Mouse (Mus musculus) cerebellum, adult 11 months (tissue): ENCODE measurements around the gene Anxa4.

ENCODE experiments used
- DNase-seq: peaks from one replicate; pipeline ENCODE4 v3.0.0; 2022

Anxa4 gene

DNA sequence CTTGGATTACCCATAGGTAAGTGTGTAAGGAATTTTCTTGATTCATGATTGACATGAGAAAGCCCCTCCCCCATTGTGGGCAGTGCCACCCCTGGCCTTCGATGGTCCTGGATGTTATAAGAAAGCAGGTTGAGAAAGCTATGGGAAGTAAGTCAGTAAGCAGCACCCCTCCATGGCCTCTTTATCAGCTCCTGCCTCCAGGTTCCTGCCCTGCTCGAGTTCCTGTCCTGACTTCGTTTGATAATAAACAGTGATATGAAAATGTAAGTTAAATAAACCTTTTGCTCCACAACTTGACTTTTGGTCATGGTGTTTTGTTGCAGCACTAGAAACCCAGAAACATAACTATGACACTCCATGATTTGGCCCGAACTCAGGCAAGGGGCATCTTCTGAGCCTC lies 43.6 kb downstream of the Anxa4 start:
- no peak for DNase-seq

DNA sequence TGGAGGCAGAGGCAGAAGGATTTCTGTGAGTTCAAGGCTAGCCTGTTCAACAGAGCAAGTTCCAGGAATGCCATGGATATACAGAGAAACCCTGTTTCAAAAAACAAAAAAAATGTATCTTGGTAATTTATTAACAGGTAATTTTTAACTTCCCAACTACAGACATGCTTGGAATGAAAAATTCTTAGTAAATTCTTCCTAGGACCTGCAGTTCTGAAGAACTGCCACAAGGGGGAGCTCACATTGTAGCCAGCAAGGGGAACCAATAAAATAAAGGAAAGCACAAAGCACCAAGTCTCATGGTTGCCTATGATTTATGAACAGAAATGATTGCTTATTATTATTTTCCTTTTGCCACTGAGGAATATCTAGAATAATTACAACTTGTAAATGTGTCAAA lies 46.2 kb downstream of the Anxa4 start:
- DNase-seq, result peak; percentile 40

DNA sequence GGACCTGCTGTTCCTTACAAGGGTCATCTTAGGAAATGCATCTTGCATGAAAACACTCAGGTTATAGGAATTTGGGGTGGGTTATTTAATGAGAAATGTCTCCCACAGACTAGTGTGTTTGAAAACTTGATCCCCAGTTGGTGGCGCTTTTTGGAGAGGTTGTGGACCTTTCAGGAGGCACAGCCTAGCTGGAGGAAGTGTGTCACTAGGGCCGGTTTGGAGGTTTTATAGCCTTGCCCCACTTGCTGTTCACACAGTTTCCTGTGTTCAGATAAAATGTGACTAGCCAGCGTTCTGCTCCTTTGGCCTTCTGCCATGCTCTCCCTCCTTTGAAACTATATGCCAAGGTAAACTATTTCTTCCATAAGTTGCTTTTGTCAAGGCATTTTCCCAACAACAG lies 52.7 kb downstream of the Anxa4 start:
- no peak for DNase-seq

DNA sequence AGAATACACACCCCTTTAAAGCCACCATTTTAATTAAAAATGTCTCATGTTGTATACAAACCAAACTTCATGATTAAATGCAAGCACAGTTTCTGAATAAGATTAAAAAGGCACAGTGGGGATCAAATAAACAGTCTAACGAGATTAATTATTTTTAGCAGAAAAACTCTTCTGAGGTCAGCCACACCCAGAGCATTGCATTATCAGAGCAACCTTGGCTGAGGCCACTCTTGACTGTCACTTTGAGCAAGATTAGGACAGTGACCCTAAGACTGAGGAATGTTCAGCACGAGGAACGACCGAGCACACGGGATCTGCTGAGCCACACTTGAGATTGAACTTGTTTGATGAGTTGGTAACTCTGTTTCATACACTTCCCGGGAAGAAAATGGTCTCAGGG lies 56.6 kb downstream of the Anxa4 start:
- DNase-seq, result no peak

DNA sequence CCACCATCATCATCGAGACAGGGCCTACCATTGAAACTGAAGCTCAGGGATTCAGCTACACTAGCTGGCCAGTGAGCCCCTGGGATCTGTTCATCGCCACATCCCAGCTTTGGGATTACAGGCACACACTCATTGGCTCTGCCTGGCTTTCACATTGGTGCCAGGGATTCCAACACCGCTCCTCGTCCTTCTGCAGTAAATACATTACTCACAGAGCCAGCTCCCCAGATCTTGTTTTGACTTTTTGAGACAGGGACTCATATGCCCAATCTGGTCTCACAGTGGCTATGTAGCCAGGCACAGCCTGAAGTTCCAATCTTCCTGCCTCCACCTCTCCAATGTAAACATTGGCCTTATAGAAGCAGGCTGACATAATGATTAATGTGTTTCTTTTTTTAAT lies 57.1 kb downstream of the Anxa4 start:
- no peak for DNase-seq

DNA sequence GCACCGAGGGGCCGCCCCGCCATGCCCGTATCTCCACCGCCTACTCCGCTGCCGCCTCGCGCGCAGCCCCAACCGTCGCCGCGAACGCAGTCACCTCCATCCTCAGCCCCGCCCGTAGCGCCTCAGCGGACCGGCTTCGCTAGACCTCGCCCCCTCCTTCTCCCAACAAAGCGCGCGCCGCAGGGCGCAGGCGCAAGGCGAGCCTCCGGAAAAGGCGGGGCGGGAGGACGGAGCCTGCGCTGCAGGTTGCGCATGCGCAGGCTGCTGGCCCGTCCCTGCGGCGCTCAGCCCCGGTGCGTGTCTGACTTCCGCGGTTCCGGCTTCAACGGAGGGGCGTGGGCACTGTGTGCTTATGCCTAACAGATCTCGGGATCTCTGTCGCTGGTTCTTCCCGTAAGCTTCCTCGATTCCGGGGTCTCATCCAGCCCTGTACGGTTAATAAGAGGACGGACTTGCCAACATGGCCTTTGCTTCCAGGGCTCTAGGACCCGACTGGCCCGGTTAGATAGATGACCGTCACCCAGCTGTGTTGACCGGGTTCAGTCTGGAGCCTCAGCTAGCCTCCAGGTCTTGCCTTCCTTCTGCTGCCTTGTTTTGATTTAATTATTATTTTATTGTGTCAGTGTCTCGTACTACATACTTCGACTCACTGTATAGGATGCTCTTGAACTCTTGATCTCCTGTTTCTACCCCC lies 60.1 kb downstream of the Anxa4 start, which contains the start of gene Gmcl1:
Gmcl1 (minus strand) TSS at position 201 of the 694 bp plus-strand sequence.
- DNase-seq, result peak; percentile 93

DNA sequence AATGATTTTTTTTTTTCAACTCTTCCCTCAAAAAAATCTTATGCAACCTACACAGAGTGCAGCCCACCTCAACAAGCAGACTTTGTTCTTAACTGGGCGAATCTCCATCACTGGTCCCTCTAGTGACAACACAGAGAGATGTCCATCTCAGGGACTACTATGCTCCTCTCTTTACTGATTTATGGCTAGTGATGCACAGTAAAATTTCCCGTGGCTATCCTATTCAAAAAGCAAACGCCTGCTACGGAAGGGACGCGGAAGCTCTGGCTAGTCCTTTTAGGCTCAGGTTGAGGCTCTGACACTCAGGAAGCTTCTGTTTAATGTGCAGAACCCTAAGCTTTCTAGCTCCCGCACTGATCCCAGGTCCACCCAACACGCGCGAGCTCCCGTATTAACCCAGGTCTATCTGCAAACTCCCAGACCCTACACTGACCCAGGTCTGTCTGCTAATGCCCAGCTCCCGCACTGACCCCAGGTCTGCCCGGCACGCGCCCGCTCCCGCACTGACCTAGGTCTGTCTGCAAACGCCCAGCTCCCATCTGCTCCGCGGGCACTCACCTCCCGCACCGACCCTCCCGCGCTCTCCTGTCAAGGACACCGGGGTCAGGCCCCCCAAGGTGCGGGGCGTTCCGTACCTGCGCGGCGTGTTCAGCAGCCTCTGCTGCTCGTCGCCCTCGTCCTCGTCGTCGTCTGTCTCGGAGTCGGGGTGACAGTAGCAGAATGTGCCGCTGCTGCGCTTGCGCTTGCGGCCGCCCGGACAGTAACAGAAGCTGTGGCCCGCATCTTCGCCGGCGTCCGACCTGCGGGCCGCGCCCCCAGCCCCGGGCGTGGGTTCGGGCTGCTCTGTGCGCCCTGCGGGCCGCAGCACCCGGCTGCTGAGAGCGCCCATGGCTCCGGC lies 60.9 kb downstream of the Anxa4 start:
- peak; percentile 61 for DNase-seq

DNA sequence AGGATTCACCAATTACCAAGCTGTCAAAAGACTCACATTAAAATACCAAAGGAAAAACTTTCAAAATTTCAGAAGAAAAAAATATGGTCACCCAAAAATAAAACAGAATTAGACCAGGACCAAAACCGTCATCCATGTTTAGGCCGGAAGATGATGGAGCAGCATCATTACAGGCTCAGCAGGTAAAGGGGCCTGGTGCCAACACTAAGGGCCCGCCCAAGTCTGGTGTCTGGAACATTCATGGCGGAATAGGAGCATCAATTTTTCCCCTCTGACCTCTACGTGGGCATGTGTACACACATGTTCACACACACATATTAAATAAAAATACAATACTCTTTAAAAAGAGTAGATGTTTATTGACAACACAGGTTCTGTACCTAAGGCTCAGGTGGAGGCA lies 64.7 kb downstream of the Anxa4 start:
- DNase-seq, result no peak

DNA sequence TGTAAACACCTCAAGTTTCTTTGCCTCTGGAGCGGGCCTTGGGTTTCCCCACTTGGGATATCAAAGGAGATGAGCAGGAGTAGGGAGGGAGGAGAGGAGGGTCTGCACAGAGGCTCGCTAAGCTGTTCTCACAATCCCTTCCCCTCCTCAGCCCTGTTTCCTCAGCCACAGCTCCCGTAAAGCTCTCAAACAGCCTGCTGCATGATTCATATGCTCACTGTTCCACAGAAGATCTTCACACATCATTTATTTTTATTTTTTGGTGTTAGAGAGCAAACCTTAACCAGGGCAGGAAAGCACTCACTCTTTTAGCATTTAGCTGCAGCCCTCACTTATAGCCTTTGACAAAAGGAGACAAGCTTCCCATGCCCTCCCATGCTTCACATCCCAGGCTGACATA lies 71.4 kb downstream of the Anxa4 start:
- no peak for DNase-seq

DNA sequence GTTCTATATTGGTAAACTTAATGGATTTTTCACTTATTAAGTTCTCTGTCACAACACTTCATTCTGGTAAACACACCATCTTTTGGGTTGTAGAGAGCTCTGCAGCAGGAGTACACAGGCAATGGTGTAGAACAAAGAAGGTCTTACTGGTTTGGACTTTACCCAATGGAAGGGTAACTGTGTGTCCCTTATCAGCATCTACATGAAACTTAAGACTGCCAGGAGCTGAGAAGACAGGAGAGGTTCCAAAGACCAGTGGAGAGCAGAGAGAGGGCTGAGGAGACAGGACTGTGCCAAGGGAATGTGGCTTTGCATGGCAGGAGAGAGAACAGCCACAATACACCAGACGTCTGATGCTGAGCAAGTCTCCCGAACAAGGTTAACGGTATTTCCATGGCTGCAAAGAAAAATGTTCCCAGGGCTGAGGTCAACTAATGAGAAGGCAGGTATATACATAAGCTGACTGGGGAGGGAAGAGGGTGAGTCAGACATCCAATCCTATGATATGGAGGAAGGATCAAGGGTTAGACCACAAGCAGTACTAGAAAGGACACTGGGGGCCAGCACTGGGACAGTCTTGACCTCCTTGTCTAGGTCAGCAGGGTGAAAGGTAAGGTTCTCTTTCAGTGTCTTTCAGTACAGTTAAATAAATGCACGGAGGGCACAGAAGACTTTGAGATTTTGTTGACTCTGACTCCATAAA lies 85.2 kb downstream of the Anxa4 start:
- no peak for DNase-seq

DNA sequence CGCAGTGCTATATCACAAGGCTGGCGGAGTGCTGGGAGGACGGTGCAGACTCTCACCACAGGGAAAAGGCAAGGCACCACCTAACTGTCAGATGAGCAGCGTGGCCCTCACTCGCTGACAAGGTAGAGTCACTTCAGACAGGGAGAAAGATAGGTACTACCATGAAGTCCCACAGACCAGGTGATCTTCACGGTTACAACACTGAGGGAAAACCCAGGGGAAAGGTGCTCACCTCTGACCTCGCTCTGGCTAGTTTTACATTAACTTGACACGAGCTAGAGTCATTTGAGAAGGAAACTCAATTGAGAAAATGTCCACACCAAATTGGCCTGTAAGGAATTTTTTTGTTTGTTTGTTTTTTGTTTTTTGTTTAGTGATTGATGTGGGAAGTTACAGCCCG lies 90.8 kb downstream of the Anxa4 start:
- DNase-seq, result no peak

DNA sequence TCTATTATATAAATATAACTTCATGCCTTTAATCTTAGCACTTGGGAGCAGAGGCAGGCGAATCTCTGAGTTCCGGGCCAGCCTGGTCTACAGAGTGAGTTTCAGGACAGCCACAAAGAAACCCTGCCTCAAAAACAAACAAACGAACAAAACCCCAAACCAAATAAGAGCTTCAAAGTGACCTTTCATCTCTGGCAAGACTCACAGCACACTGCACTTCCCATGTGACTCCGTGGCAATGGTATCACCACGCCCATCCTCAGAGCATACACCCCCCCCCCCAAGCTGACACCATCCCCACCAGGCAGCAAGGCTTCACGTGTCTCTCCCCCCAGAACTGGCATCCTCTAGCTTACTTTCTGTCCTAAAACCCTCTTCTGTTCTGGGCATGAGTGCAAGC lies 95.5 kb downstream of the Anxa4 start:
- no peak for DNase-seq

DNA sequence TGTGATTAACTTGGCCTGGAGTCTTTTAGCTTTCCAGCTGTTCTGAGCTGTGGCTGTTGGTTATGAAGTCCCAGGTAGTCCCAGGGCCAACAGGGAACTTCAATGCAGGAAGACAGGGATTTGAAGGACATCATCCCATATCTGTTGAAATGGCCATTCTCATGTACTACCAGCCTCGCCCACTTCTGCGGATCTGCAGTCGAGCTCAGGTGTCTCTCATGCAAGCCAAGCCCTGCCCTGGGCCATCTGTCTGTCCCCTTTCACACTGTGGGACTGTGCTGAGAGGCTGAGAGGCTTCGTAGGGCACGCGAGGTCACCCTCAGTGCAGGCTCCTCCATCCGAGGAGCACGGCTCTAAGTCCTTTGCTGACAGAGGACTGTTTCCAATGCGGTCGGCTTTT lies 97.2 kb downstream of the Anxa4 start:
- DNase-seq, result peak; percentile 30

DNA sequence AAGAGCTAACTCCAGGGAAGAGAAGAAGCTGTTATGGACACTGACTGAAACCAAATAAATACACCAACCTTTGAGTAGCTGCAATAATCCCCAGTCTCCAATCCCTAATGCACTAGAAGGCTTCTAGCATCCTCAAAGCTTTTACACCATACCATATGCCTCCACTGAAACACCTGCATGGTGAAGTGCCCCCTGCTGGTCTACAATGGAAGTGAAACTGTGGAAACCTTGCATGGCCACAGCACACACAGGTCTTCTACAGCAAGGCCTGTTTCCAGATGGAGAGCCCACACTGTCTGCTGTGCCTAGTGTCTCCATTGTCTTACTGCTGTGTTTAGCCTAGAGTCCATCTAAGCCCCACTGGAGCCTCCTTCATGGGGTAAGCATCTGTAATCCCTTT lies 98.9 kb downstream of the Anxa4 start:
- DNase-seq, result peak; percentile 42

DNA sequence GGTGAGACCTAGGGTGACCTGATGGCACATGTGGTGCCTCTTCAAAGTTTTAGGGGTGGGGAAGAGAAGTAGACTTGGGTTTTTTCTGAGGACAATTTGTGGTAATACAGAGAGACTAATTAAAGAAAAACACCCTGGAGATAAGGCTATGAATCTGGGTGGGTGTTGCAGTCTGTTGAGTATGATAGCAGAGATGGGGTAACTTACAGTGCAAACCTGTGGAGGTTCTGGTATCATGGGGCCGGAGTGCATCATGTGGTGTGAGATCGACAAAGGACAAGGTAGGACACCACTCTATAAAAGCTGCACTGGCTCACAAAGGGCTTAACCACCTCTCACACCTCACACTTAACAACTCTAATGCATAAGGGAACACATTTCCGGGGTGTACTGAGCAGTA lies 103.7 kb downstream of the Anxa4 start:
- DNase-seq, result no peak

DNA sequence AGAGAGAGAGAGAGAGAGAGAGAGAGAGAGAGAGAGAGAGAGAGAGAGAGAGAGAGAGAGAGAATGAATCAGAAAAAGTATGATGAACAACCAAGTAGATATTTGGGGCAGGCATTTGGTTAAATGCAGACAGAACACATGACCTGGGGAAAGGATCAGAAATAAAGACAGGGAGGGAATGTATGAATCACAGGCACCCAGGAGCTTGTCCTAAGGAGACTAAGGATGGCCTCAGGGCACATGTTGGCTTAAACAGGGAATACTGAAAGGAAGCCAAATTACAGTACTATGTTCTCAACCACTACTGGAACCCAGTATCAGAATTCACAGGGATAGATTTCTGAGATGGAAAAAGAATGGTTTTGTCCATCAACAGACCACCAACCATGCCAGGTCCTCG lies 106.4 kb downstream of the Anxa4 start:
- DNase-seq, result no peak
